Mouse (Mus musculus): ENCODE measurements around the gene St8sia4.

GRCm38 (mm10) chr1:95618125-95618524 lies 49.2 kb downstream of the St8sia4 start:
- TF ChIP-seq POLR2A (IDR thresholded peaks at IDR 0.05; ENCODE audit: extremely low read depth, insufficient read depth, low read length) (no peak), CTCF (IDR thresholded peaks at IDR 0.05; ENCODE audit: low read depth, low read length) (no peak)
